Mouse (Mus musculus): ENCODE measurements around the gene Adssl1.

The Adssl1 gene

DNA sequence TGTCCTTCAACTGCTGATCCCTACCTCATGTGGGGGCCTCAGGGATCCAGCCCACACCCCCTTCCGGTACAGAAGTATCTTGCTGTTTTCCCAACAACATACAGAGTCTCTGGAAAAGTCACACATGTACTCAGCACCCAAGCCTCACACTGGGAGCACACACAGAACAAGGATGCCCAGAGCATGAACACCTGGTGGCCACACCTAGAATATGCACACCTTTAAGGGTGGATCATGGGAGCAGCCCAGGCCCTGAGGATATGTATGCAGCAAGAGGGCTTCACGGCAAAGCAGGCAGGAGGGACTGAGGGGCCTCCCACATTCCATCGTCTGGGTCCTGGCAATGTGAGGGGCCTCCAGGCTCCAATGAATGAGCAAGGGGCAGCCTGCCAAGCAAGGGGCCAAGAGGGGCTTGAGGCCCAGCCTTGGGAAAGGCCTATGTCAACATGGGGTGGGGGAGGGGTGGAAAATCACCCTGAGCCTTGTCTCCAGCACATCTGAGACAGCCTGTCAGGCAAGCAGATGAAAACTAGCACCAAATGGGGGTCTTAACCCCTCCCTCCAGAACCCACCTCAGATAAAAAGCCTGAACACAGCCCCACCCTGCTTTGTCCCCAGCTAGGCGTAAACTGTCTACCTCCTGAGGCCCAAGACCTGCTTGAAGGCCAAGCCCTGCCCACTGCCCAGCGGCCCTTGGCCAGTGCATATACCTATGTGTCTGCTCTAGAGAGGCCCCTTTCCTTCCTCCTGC lies 40.9 kb downstream of the Adssl1 start:
- DNase-seq = no peak

DNA sequence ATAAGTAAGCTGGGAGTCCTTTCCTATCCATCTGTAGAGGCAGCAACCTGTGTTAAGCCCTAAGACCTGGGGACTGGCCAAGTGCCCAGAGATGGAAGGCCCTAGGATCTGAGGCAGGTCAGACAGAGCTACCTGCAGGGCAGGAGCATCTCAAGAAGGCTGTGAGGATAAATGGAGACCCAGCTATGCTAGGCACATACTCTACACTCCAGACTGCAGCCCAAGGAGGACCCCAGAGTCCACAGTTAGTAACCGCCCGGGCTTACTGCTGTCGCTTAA lies 41.4 kb downstream of the Adssl1 start:
- DNase-seq = no peak

DNA sequence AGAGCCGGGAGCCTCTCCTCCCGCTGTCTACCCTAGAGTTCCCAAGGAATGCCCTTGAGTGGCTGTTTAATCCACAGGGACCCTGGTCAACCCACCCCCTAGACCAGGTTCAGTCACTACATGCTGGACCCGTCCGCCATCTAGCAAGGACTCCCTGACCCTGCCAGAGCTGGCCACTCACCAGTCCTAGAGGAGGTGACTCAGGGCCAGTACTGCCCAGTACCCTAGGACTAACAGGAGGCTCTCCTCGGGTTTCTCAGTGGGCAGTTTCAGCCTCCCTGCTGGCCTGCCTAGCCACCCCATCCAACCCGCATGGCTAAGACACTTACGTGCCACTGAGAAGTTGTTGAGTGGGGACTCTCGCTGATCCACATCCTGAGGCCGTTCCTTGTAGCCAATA lies 42.0 kb downstream of the Adssl1 start:
- no peak for DNase-seq

DNA sequence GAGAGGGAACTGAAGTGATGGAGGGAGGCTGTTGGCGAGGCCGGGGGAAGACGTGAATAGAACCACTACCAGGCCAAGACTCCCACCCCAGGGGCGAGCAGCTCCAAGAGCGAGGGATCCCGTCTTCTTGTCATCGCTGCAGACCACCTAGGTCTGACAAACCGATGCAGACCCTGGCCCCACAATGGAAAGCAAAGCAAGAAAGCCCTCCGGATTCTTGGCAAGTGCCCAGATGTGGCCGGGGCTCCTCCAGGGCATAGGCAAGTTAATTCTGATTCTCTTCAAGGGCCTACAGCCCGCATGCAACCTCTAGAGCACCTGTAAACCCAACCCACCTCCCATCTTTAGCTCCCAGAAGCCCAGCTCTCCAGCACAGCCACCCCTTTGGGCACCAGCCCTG lies 43.5 kb downstream of the Adssl1 start:
- DNase-seq = no peak

DNA sequence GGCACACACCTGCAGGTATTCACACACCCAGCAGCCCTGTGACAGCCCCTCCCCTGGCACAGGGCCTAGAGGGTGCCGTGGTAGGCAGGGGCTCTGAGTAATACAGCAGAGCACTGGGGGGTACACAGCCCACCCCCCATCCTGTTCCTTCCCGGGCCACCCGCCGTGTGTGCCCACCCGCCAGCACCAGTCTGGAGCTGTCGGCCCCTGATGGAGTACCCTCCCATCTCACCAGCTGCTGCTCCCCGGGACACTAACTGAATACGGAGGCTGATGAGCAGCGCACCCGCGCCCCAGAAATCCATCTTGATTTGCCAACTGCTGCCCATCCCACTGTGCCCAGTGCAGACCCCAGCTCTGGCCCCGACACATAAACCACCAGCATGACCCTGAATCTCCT lies 43.9 kb downstream of the Adssl1 start:
- no peak for DNase-seq

DNA sequence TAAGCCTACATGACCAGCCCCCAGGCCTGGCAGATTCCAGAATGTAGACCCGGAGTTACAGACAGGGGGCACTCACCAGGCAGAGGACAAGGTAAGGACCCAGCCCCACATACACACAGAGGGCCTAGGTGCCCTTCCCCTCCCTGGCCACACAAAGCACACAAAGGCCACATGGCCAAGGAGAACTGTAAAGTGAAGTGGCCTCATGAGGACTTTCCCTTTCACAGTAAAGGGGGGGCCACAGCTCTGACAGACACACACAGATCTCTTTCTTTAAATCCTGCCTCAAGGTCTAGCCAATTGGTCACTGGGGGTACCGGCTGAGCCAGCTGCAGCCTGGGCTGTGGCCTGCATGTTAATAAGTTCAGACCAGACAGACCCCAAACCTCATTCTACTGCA lies 44.3 kb downstream of the Adssl1 start:
- no peak for DNase-seq

DNA sequence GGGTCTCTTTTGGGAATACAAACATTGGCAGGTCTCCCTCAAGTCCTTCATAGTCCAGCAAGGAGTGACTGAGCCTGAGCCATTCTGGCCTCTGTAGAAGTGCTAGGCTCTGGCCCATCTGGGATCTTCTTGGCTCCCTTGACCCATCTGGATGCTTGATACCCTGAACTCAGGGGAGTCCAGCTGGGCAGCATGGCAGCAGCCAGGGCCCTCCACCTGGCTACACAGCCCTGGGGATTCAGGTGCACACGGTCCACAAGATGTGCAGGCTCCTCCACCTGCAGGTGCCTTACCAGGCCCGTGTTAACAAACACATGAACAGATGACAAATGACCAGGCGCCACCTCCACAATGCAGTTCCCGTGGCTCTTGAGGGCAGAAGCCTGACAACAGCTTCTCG lies 44.8 kb downstream of the Adssl1 start:
- DNase-seq = no peak

DNA sequence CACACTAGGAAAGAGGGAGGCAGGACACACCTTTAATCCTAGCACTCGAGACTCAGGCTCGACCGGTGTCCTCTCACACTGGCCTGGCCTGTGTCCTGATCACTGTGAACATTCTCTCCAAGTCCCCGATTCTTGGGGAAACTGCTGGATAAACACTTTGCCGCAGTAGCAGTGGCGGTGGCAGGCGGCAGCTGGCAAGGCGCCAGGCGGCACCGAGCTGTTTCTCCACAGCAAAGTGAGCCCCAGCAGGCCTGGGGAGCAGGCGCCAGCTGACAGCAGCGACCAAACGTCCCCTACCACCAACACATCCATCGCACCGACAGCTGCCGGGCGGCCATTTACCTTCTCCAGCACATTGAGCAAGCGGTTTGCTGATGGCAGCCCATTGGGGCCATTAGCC lies 45.6 kb downstream of the Adssl1 start:
- peak; percentile 61 to 72 for DNase-seq

DNA sequence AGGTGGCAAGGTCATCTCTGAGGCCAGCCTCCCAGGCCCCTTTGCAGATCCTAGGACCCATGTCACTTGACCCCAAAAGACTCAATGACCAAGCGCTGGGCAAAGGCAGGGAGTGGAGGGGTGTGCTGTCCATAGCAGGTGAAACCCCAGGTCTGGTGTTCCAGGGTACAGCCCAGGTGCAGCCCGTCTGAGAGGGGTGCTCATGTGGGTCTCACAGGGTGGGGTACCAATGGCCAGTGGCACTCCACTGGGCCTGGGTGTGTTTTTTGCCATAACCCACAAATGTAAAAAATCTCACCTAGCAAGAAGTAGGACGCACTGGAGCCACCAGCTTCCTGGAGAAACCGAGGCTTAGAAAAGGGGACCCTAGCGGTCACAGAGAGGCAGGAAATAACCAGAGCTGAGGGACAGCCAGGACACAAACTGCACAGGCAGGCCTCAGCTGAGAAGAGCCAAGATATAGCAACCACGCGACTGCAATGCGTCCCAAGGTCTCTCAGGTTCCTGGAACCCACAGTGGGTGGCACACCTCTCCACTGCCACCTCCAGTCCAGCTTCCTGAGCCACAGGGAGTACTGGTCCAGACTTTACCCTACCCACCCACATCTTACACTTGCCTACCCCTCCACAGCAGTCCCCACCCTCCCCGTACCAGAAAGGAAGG lies 46.2 kb downstream of the Adssl1 start:
- DNase-seq = no peak

DNA sequence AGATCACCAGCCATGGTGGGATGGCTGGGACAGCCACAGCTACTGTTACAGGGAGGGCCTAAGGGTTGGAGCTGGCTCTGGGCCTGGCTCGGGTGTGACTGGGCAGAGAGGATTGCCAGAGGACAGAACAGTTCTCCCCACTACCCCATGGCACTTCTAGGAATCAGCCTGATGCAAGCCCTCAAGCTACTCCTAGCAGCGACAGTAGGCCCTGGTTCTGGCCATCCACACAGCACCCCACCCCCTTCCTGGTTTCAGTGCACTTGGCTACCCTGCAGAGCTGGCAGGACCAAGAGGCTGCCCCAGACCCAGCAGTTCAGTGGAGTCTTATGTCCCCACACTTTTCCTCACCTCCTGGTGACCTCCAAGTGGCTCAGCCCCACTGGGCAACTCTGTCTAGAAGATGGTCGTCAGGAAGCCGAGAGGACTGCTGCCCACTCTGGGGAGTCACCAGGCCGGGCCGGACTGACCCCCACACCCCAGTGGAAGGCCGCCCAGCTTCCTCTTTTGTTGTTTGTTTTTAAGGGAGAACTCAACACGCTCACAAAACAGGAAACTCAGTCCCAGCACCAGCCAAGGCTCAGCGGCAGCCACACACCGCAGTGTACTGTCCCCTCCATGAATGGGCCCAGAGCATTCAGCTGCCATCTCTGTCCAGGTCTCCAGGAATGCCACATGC lies 47.9 kb downstream of the Adssl1 start:
- no peak for DNase-seq

DNA sequence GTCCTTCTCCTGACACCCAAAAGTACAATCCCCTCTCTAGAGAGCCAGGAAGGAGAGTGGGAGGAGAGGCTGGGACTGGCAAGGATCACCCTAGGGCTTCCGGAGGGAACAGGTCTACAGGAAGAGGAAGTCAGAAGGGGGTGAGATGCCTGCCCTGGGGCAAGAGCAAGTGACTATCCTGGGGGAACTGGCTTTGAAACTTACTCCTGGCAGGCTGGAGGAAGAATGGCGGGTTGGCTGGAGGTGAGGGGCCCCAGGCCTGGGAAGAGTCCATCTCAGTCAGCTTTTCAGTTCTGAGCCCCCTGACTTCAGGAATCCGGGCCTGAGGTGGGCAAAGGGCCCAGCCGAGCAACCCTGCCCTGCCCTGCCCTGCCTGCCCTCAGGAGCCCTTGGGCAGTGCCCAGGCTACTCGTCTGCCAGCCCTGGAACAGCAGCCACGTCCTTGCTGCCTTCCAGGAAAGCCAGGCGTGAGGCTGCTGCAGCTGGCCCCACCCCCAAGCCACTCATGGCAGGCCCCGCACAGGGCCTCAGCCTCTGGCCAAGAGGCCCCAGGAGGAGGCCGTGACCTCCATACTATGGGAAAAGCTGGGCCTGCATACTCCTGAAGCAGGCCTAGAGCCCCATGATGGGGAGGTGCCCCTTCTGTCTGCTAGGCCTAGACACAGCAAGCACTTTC lies 51.0 kb downstream of the Adssl1 start:
- no peak for DNase-seq

DNA sequence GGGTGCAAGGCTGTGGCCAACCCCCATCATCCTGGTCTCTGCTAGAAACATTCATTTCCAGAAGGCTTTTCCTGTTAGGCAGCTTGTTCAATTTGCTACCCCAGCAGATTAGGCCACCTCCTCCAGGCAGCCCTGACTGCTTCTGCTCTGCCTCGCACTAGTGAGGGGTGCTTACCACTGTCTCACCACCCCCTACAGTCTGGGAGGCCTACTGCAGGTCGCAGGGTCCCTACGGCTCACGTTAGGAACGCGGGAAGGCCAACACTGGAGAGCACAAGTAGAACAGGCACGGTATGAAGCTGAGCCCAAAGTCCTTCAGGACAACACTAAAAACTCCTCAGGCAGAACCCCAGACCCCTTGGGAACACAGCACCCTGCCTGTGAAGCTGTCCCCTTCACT lies 52.0 kb downstream of the Adssl1 start:
- DNase-seq = no peak

DNA sequence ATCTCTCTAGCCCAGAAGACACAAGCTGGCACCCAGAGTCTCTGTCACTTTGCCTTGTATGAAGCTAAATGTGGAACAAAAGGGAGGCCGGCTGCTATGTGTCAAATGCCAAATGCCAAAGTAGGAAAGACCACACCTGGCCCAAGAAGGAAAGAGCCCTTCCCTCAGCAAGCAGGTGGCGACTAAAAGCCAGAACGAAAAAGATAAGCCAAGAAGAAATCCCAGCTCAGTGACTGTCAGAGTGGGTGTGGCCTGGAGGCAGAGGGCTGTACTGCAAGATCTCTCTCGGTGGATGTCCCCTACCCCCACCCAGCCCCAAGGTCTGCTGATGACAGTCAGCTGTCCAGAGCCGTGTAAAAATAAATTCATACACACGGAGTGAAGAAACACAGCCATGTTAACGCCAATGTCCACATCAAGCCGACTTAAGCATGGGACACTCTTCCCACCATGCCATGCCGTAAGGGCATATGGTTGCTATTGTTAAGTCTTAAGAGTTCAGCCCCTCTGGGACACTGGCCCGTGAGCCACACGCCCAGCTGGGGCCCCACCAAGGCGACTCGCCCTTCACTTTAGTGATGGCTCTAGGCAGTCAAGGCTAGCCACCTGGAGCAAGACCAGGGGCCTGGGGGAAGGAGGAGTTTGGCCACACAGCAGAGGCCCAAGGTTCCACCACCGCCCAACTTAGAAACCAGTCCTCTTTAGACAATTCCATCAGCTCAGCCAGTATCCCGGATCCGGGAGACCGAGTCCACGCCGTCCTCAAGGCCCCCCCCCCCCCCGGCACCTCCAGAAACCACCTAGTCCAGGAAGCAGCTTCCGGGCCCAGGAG lies 53.1 kb downstream of the Adssl1 start:
- DNase-seq = no peak

DNA sequence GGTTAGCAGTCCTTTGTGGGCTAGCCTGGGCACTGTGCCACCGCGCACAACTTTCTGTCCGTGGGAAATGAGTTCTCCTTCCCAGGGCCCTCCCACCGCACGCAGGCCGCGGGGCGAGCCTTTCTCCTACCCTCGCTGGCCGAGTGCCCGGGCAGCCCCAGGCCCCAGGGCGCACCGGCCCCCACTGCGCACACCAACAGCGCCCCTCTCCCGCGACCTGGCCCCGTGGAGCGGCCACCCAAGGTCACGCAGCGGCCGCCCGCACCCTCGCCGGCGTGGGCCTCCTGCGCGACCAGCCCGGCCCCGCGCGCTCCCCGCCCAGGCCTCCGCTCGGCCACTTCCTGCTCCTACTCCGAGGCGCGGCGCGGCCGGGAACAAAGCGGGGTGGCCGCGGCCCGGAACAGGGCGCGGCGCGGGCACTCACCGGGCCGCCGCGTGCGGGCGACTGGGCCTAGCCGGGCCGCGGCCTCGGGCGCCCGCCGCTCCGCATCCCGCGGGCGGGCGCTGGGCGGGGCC lies 53.8 kb downstream of the Adssl1 start:
- peak; percentile 47 to 68 for DNase-seq

DNA sequence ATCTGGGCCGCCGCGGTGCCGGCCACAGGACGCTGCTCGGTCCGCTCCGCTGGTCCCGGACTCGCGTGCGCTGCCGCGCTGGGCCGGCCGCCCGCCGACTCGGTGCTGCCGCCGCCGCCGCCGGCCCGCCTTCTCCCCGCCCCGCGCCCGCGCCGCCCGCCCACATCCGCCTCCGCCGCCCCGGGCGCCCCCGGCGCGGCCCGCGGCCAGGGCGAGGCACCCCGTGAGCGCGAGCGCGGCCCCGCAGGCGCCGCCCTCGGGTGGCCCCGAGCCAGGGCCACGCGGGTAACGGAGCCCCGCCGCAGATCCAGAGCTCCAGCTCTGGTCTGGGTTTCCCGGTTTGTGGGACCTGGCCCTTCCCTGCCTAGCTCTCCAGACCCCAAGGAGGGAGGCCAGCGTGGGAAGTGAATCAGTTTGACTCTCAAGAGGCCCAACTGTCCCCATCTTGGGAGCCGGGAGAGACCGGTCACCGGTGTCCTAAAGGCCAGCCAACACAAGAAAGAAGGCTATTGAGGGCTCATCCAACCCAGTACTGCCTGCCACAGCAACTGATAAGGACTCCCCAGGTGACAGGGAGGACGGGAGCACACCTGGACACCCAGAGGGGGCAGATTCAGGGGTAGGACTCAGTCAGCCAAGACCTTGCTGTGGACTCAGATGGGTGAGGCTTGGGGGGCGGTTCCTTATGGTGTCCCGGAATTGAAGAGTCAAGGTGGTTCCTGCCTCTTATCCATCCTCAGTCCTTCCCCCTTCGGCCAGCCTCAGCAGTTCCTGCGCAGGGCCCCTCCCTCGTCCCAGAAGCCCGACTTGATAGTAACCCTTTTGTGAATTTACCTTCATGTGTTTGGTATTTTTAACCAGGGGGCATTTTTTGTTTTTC lies 54.5 kb downstream of the Adssl1 start, which contains the start of gene Akt1:
TSS of gene Akt1 (minus strand) at position 753 of the 880 bp plus-strand sequence.
- DNase-seq = peak; percentile 44 to 79

DNA sequence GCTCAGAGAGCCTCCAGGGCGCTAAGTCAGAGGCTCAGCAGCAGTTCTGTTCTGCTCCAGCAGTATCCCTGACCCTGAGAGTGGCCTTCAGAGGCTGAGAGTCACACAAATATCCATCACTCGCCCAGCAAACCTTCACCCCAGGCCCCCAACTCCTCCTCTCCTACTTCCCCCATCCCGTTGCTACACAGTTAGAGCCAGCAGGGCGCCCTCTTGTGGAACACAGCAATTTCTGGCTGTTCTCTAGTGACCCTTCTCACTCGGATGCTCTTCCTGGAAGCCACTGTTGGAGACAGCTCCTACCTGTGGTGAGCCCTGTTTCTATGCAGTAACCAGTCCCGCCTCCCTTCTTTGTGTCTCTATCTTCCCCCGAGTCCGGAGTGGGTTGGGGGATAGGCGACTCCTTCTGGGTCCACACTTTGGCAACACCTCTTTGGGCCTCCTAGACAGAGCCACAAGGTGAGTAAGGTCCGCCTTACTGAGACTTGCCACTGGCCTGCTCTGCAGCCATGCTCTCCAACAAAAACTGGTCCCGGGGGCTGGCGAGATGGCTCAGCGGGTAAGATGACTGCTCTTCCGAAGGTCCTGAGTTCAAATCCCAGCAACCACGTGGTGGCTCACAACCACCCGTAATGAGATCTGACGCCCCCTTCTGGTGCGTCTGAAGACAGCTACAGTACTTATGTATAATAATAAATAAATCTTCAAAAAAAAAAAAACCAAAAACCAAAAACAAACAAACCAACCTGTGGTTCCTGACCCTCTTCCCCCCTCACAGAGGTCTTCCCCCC lies 55.6 kb downstream of the Adssl1 start:
- peak; percentile 86 for DNase-seq

DNA sequence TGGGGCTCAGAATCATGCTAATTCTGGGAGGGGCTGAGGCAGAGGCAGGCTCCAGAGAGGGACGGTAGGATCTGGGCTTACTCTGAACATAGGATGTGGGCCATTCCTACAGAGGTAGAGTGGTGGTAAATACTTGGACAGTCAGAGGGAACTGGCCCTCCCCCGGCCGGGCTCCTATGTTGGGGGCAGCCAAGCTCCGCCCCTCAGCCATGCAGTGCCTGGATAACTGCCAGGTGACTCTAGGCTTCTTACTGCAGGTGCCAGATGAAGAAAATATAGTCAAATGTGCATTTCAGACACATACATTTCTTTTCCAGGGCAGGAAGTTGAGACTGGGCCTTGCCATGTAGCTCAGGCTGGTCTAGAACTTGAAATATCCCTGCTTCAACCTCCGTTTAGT lies 57.2 kb downstream of the Adssl1 start:
- no peak for DNase-seq

DNA sequence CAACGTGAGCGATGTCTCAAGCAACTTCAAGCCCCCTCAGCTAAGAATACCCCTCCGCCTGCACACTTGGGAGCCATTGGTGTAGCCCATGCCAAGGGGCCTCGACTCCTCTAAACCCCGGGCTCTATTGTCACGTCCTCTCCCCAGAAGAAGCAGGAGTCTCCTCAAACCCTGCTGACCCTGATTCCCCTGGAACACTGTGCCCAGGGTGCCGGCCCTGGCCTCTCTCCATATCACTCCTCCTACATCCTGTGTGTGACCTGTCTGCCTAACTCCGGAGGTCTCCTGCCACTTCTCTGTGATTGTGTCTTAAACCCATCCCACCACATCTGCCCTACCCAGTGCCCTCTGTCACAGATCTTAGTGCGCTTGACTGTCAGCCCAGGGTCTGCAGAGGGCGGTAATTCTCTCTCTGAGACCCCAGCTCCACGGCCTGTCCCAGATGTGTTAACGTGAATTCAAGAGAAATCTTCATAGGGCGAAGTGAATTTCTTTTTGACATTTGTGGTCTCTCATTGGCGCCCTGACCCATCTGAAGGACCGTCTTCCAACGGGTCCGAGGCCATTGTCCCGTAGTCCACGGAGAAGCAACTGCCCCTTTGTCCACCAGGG lies 58.2 kb downstream of the Adssl1 start:
- DNase-seq = no peak

DNA sequence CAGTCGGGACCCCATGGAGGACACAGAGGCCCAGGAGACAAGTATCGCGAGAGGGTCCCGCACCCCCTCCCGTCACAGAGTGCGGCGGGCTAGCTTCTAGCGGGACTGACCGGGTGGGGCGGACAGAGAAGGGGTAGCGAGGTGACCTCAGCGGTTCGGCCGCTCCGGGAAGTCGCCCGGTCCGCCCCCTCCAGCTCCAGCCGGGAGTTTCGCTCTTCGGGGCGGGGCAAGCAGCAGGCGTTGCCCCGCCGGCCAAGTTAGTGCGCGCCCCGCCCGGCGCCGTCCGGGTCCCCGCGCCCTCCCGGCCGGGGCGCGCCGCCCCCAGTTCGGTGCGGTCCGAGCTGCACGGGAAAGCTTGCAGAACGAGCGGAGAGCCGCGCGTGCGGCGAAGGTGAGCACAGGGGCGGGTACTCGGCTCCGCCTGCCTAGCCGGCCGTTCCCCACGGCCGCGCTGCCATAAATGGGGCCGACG lies 58.7 kb downstream of the Adssl1 start, which contains the start of gene Zbtb42:
TSS of gene Zbtb42 (plus strand) at position 274 of the 472 bp plus-strand sequence.
- no peak for DNase-seq
